Mouse (Mus musculus): Measurements from ENCODE around the gene Spr.
"Not testable (repeated sequence)": the region's sequence is repeated elsewhere in the genome, so short reads cannot be mapped to it uniquely, and the experiment has no call there.

The Spr gene

GRCm38 (mm10) chr6:85132237-85132636 lies 5.3 kb downstream of the Spr start:
- DNase-seq (ENCODE audit: extremely low spot score), result not testable (repeated sequence)

- DNase-seq (ENCODE audit: extremely low spot score), result peak; percentile 67
These were observed 5.9 kb downstream of the Spr start for GRCm38 (mm10) chr6:85131673-85132072.

GRCm38 (mm10) chr6:85117545-85118511 lies 19.7 kb downstream of the Spr start:
- peak; percentile 55 for DNase-seq (ENCODE audit: extremely low spot score)

- no peak for DNase-seq (ENCODE audit: extremely low spot score)
These were observed 32.4 kb downstream of the Spr start for GRCm38 (mm10) chr6:85105033-85105615.

- no peak for DNase-seq (ENCODE audit: extremely low spot score)
These were observed 34.2 kb downstream of the Spr start for GRCm38 (mm10) chr6:85103321-85103720.

- no peak for DNase-seq (ENCODE audit: extremely low spot score)
These were observed 41.1 kb downstream of the Spr start for GRCm38 (mm10) chr6:85096441-85096840.

- DNase-seq (ENCODE audit: extremely low spot score), result no peak
These were observed 50.1 kb downstream of the Spr start for GRCm38 (mm10) chr6:85087425-85087824.

GRCm38 (mm10) chr6:85086645-85087044 lies 50.9 kb downstream of the Spr start:
- DNase-seq (ENCODE audit: extremely low spot score), result no peak

All from embryo, embryonic 9.5 days (tissue).